Mouse (Mus musculus): ENCODE measurements at regions not wholly inside any gene's neighbourhood (a gene's known extent, or its start where the extent isn't known, plus 50 kb on each side); places are given as distances from the start of the nearest gene placed in this dataset.

DNA sequence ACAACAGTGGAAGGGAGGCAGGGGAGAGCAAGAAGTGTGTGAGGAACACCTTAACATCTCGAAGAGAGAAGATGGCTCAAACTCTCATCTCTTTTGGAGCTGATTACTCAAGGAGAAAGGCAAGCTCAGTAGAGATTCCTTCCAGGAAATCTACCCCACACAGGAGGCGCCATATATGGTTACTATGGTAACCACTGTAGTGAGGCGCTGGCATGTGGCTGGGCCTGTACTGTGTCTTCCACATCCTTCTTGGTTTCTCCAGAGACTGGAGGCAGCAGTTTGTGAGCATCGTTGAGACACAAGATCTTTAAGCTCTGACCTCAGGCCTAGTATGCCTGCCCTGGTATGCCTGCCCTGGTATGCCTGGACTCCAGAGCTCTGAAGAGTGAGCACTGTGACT is 191.6 kb upstream of the Foxq1 start:
- H3K4me1 ChIP-seq: no peaks in the 10 kb centered on the region
- no peak for TF ChIP-seq FLI1 (IDR thresholded peaks at IDR 0.05; ENCODE audit: low read length)
- TF ChIP-seq GATA1 (IDR thresholded peaks at IDR 0.05; ENCODE audit: borderline replicate concordance, low read length): no peak
- H3K36me3 ChIP-seq (replicated peaks; ENCODE audit: low read length): no peaks in the 10 kb centered on the region
- no peaks in the 10 kb centered on the region for H3K27me3 ChIP-seq (replicated peaks)
- H3K4me3 ChIP-seq (replicated peaks): no peak overlapping the region
- no peaks in the 10 kb centered on the region for H3K9me3 ChIP-seq

DNA sequence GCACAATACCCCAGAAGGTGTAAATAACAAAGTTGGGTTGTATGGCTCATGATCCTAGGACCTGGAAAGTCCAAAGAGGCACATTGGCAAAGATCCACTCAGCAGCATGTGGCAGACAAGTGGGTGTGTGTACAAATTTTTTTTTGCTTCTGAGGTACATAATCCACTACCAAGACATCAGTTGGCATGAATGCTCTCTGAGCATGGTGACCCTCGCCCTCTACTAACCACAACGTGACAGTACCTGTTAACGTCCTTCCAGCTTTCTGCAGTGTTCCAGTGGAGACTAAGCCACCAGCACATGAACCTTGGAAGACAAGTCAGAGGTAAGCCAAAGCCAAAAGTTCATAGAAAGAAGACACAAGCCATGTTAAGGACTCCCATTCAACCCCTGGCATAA is 188.7 kb upstream of the Foxq1 start:
- Histone ChIP-seq H3K36me3 (replicated peaks; ENCODE audit: low read length) (no peaks in the 10 kb centered on the region), H3K4me1 (no peaks in the 10 kb centered on the region), H3K4me3 (replicated peaks) (no peak overlapping the region), H3K9me3 (no peaks in the 10 kb centered on the region), H3K27me3 (replicated peaks) (no peaks in the 10 kb centered on the region)
- TF ChIP-seq FLI1 (IDR thresholded peaks at IDR 0.05; ENCODE audit: low read length) (no peak), GATA1 (IDR thresholded peaks at IDR 0.05; ENCODE audit: borderline replicate concordance, low read length) (no peak)

DNA sequence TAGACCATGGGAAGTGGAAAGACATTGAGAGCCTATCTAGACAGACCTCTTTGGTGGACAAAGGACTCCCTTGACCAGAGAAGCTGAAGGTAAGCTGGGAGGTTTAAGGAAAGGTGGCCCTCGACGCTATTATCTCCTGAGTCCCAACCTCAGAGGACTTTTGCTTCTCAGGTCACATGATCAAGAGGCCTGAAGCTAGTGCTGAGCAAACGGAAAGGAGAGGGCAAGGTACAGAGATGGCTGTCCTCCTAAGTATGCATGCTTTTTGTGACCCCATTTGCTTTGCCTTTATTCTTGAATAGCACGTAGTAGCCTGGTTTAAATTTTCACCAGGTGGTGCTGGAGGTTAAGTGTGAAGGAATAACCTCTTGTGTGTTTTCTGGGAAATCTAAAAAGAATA is 186.8 kb upstream of the Foxq1 start:
- H3K36me3 ChIP-seq (replicated peaks; ENCODE audit: low read length): no peaks in the 10 kb centered on the region
- no peak overlapping the region for H3K4me3 ChIP-seq (replicated peaks)
- H3K4me1 ChIP-seq: no peaks in the 10 kb centered on the region
- no peak for TF ChIP-seq FLI1 (IDR thresholded peaks at IDR 0.05; ENCODE audit: low read length)
- TF ChIP-seq GATA1 (IDR thresholded peaks at IDR 0.05; ENCODE audit: borderline replicate concordance, low read length): no peak
- no peaks in the 10 kb centered on the region for H3K27me3 ChIP-seq (replicated peaks)
- no peaks in the 10 kb centered on the region for H3K9me3 ChIP-seq

DNA sequence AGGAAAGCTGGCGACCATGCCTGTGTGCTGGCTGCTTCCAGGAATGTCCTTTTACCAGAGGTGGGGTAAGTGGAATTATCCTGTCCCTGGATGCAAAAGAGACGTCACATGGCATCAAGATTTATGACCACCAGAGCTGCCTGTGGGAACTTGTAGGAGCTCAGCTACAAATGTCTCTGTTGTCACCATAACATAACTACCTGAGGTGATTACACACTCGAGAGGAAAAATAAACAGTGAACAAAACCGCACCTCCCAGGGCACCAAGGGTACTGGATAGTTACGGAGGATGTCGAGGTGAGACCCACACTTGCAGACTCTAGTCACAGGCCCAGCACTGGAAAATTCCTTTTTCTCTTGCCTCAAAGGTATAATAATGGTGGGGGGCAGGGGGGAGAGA is 185.1 kb upstream of the Foxq1 start:
- Histone ChIP-seq H3K4me1 (no peaks in the 10 kb centered on the region), H3K36me3 (replicated peaks; ENCODE audit: low read length) (no peaks in the 10 kb centered on the region), H3K27me3 (replicated peaks) (no peaks in the 10 kb centered on the region), H3K9me3 (no peaks in the 10 kb centered on the region), H3K4me3 (replicated peaks) (no peak overlapping the region)
- no peak for TF ChIP-seq FLI1 (IDR thresholded peaks at IDR 0.05; ENCODE audit: low read length)
- no peak for TF ChIP-seq GATA1 (IDR thresholded peaks at IDR 0.05; ENCODE audit: borderline replicate concordance, low read length)

DNA sequence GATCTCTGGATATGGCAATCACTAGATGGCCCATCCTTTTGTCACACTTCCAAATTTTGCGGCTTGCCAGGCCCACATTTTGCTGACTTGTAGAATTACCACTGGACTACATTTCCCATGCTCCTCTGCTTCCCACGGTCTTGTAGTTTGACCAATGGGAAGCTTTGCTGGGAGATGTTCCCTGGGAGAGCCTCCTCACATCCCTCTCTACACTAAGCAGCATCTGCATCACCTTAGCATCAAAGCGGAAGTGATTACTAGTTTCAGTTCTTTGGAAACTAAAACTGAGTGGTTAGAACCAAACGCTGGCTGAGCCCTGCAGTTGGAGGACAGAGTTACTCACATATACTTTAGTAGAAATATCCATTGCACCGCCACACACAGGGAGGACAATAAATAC is 181.9 kb upstream of the Foxq1 start:
- Histone ChIP-seq H3K4me3 (replicated peaks) (no peak overlapping the region), H3K9me3 (no peaks in the 10 kb centered on the region), H3K27me3 (replicated peaks) (no peaks in the 10 kb centered on the region), H3K4me1 (no peaks in the 10 kb centered on the region), H3K36me3 (replicated peaks; ENCODE audit: low read length) (no peaks in the 10 kb centered on the region)
- TF ChIP-seq GATA1 (IDR thresholded peaks at IDR 0.05; ENCODE audit: borderline replicate concordance, low read length) (no peak), FLI1 (IDR thresholded peaks at IDR 0.05; ENCODE audit: low read length) (no peak)

DNA sequence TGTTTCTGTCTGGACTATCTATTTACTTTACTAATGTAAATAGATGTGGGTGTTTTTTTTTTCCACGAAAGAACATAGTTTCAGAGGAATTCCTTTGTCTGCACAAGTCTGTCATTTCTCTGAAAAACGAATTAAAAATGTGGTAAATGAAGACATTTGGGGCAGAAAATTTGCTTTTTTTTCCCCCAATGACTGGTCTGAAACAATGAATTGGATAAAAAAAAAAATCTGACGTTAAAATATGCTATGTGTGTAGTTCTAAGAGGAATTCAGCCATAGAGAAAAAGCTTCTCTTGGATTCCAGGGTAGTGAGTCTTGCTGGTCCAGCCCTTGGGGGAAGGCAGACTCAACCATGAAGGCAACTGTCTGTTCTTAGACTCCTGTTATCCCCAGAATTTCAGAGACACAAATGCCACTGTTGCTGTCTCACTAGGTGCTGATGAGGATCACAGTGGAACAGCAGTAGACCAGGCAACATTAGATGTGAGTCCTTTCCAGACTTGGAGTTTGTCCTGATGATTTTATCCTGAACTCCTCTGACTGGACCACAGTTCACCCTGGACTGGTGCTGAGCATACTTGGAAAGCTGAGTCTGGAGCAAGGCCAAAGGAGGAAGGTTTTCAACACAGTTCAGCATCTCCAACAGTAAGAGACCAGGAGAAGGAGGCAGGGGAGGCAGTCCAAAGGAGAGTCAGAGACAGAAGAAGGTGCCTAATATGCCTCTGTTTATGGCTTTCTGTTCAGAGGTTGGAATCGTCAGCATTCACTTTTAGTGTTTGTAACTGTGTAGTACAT is 162.3 kb upstream of the Foxq1 start:
- H3K4me1 ChIP-seq: no peaks in the 10 kb centered on the region
- no peaks in the 10 kb centered on the region for H3K36me3 ChIP-seq (replicated peaks; ENCODE audit: low read length)
- H3K27me3 ChIP-seq (replicated peaks): no peaks in the 10 kb centered on the region
- H3K4me3 ChIP-seq (replicated peaks): no peak overlapping the region
- no peaks in the 10 kb centered on the region for H3K9me3 ChIP-seq
- TF ChIP-seq GATA1 (IDR thresholded peaks at IDR 0.05; ENCODE audit: borderline replicate concordance, low read length) (no peak), FLI1 (IDR thresholded peaks at IDR 0.05; ENCODE audit: low read length) (no peak)

DNA sequence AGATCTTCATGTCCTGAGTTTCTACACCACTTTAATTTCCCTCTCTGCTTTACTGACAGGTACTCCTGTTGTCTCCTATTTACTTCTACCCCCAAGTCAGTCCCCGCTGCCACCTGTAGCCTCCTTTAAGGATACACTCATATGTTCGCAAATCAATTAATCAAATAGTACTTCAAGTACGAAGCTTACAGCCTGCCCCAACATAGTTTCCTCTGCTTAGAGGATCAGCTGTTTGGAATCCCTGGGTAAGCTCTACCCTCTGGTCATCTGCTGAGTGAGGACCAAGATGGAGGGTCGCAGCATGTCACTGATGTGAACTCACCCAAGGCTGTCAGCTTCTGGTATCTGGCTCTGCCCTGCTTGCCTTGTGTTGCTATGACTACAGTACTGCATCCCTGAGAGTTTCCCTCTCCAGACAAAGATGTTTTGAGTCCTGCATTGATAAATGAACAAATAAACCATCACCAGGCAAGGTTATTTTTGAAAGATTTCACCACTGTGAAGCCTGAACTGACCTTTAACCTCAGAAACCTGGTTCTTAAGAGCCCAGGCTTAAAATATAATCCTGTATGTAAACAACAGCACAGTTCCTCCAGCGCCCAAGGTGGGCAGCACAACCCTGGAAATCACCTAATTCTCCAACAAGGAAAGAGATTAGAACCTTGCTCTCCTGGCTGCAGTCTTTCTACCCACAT is 159.6 kb upstream of the Foxq1 start:
- Histone ChIP-seq H3K4me1 (no peaks in the 10 kb centered on the region), H3K27me3 (replicated peaks) (no peaks in the 10 kb centered on the region), H3K36me3 (replicated peaks; ENCODE audit: low read length) (no peaks in the 10 kb centered on the region), H3K4me3 (replicated peaks) (no peak overlapping the region), H3K9me3 (no peaks in the 10 kb centered on the region)
- TF ChIP-seq FLI1 (IDR thresholded peaks at IDR 0.05; ENCODE audit: low read length) (no peak), GATA1 (IDR thresholded peaks at IDR 0.05; ENCODE audit: borderline replicate concordance, low read length) (no peak)

DNA sequence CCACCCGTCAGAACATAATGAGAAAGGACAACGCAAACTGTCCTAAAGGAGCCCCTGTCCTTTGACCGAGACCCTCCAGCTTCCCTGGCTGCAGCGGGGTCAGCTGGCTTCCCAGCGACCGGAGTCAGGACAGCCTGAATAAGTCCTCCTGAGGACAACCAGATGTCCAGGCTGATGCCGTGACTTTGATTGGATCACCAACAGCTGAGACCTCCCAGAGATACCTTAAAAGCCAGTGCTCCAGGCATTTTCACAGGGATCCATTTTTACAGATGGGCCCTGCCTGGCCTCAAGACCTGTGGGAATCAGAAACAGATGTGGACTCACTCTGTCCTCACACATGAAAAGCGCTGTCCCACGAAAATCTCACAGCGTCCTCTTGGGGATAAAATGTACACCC is 158.7 kb upstream of the Foxq1 start:
- TF ChIP-seq GATA1 (IDR thresholded peaks at IDR 0.05; ENCODE audit: borderline replicate concordance, low read length) (no peak), FLI1 (IDR thresholded peaks at IDR 0.05; ENCODE audit: low read length) (no peak)
- no peaks in the 10 kb centered on the region for H3K9me3 ChIP-seq
- no peaks in the 10 kb centered on the region for H3K27me3 ChIP-seq (replicated peaks)
- no peaks in the 10 kb centered on the region for H3K4me1 ChIP-seq
- H3K36me3 ChIP-seq (replicated peaks; ENCODE audit: low read length): no peaks in the 10 kb centered on the region
- no peak overlapping the region for H3K4me3 ChIP-seq (replicated peaks)

DNA sequence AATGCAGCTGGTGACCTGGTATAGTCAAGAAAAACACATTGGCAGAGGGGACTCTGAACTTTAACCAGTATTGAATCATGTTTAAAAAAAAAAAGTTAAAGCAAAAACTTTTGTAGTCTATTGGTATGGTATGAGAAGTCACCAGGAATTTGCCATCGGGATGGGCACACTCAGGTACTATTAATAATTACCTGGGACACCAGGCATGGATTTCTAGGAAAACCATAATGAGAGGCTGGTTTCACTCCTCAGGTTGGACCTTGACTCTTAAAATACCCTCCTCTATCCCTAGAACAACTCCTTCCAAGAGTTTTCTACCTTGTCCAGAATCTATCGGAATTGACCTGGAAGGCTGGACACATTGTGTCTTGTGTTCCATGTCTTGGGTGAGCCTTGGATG is 155.5 kb upstream of the Foxq1 start:
- Histone ChIP-seq H3K4me1 (no peaks in the 10 kb centered on the region), H3K9me3 (no peaks in the 10 kb centered on the region), H3K36me3 (replicated peaks; ENCODE audit: low read length) (no peaks in the 10 kb centered on the region), H3K27me3 (replicated peaks) (no peaks in the 10 kb centered on the region), H3K4me3 (replicated peaks) (no peak overlapping the region)
- TF ChIP-seq FLI1 (IDR thresholded peaks at IDR 0.05; ENCODE audit: low read length) (no peak), GATA1 (IDR thresholded peaks at IDR 0.05; ENCODE audit: borderline replicate concordance, low read length) (no peak)

DNA sequence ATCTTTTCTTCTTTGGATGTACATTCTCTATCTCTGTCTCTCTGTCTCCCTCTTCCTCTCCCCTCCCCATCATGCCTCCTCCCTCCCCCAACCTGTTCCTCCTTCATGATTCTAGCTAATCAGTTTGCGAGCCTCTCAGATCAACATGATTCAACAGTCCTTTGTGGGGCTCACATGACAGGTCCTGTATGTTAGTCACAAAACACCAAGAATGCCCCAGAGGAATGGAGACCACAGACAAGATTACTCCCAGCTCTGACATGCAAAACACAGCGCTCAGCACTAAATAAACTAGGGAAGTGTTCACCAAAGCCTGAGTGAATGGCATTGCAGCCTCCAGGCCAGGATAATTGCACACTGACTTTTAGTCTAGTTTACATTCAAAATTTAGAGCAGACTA is 150.6 kb upstream of the Foxq1 start:
- TF ChIP-seq GATA1 (IDR thresholded peaks at IDR 0.05; ENCODE audit: borderline replicate concordance, low read length): no peak
- TF ChIP-seq FLI1 (IDR thresholded peaks at IDR 0.05; ENCODE audit: low read length): no peak
- Histone ChIP-seq H3K9me3 (no peaks in the 10 kb centered on the region), H3K4me3 (replicated peaks) (no peak overlapping the region), H3K27me3 (replicated peaks) (no peaks in the 10 kb centered on the region), H3K4me1 (no peaks in the 10 kb centered on the region), H3K36me3 (replicated peaks; ENCODE audit: low read length) (no peaks in the 10 kb centered on the region)
